Mouse (Mus musculus) limb, embryonic 12.5 days (tissue): Measurements from ENCODE around the gene Cisd2. TPM values are rescaled to one million over a fixed set of nuclear protein-coding genes. Genes with fewer than 3 reads are reported as not detected.

Source experiments
- ATAC-seq: fragments of 200-750 bp; cut with Nextera tagmentation; 2 replicates; pipeline ENCODE4 v1.8.0; 2017; ENCODE audit warnings: low read depth, moderate TSS enrichment; ENCODE audit not compliant: insufficient number of reproducible peaks, insufficient read depth, low FRiP score, low TSS enrichment
- H3K27ac ChIP-seq: fragments of 300-500 bp; sonication (generic); 2 replicates; pipeline ENCODE4 v1.5.1; 2016; ENCODE audit warnings: mild to moderate bottlenecking, moderate library complexity
- H3K27me3 ChIP-seq: fragments of 300-500 bp; sonication (generic); 2 replicates; pipeline ENCODE4 v1.6.1; 2016; ENCODE audit warnings: mild to moderate bottlenecking, moderate library complexity
- H3K36me3 ChIP-seq: fragments of 300-500 bp; sonication (generic); 2 replicates; pipeline ENCODE4 v1.6.1; 2016; ENCODE audit warnings: mild to moderate bottlenecking, moderate library complexity
- H3K4me1 ChIP-seq: fragments of 300-500 bp; sonication (generic); replicated peaks from 2 replicates; pipeline ENCODE4 v1.6.1; 2016
- H3K4me2 ChIP-seq: fragments of 300-500 bp; sonication (generic); 2 replicates; pipeline ENCODE4 v1.6.1; 2016; ENCODE audit warnings: mild to moderate bottlenecking, moderate library complexity
- H3K4me3 ChIP-seq: fragments of 300-500 bp; sonication (generic); replicated peaks from 2 replicates; pipeline ENCODE4 v1.5.1; 2016; ENCODE audit warnings: mild to moderate bottlenecking
- H3K9ac ChIP-seq: fragments of 300-500 bp; sonication (generic); replicated peaks from 2 replicates; pipeline ENCODE4 v1.6.1; 2016; ENCODE audit warnings: mild to moderate bottlenecking, moderate library complexity
- H3K9me3 ChIP-seq: fragments of 300-500 bp; sonication (generic); 2 replicates; pipeline ENCODE4 v1.6.1; 2016; ENCODE audit warnings: mild to moderate bottlenecking, moderate library complexity
- WGBS: fragments of 180-500 bp; shearing (Covaris S2); methylation state at CpG from one replicate; pipeline ENCODE4 v1.1.7; 2016; 5-methylcytosine and 5-hydroxymethylcytosine counted together
- polyA plus RNA-seq: library from polyadenylated mRNA; unstranded; fragments of >200 nt; fragmentation: Nextera tagmentation; extraction: Ambion mirVana; gene quantifications from 2 replicates; pipeline ENCODE4 v1.2.1, GENCODE M21; 2016

The Cisd2 gene
- polyA plus RNA-seq, result 74.8 and 77.0 TPM in 2 replicates

GRCm38 (mm10) chr3:135423608-135424212, at the start of gene Cisd2:
TSS of gene Cisd2 (minus strand) at chr3:135423925.
- ATAC-seq, result peak; percentile 39
- H3K9ac ChIP-seq, result peak within 1 kb of the TSS; percentile 86
- 2% methylated on average over 8 of the region's 8 CpGs for WGBS
- peak within 1 kb of the TSS; percentile 74 for H3K4me3 ChIP-seq
- no peaks in the 10 kb centered on the region for H3K27me3 ChIP-seq
- H3K4me2 ChIP-seq, result peak within 1 kb of the TSS; percentile 79
- H3K36me3 ChIP-seq, result 0 out of 2 replicates have a peak, but pooled peaks cover 6% of the 10 kb centered on the region
- peak within 1 kb of the TSS; percentile 96 for H3K27ac ChIP-seq
- no peaks in the 10 kb centered on the region for H3K9me3 ChIP-seq
- peaks cover 17% of the 10 kb centered on the region for H3K4me1 ChIP-seq

- Histone ChIP-seq H3K4me3 (no peak overlapping the region), H3K4me2 (no peak overlapping the region), H3K36me3 (peaks cover 16% of the 10 kb centered on the region; the same call in 1 of the 2 replicates), H3K27me3 (no peaks in the 10 kb centered on the region), H3K9ac (no peak overlapping the region), H3K4me1 (0 out of 2 replicates have a peak, but pooled peaks cover 2% of the 10 kb centered on the region), H3K9me3 (no peaks in the 10 kb centered on the region), H3K27ac (no peak overlapping the region)
- ATAC-seq, result no peak
- WGBS, result 80% methylated on average over 1 of the region's 1 CpGs
Observed at GRCm38 (mm10) chr3:135470823-135471222, 47.1 kb upstream of the Cisd2 start.

GRCm38 (mm10) chr3:135469974-135470373, 46.2 kb upstream of the Cisd2 start:
- Histone ChIP-seq H3K27me3 (no peaks in the 10 kb centered on the region), H3K4me2 (no peak overlapping the region), H3K36me3 (peaks cover 16% of the 10 kb centered on the region; the same call in 1 of the 2 replicates), H3K4me1 (0 out of 2 replicates have a peak, but pooled peaks cover 2% of the 10 kb centered on the region), H3K9me3 (no peaks in the 10 kb centered on the region), H3K4me3 (no peak overlapping the region), H3K27ac (peak overlapping the region; percentile 24; the same call in 1 of the 2 replicates), H3K9ac (no peak overlapping the region)
- WGBS, result 35% methylated on average over 4 of the region's 4 CpGs
- peak; percentile 76; the same call in 1 of the 2 replicates for ATAC-seq

GRCm38 (mm10) chr3:135469146-135469545, 45.4 kb upstream of the Cisd2 start:
- Histone ChIP-seq H3K9me3 (no peaks in the 10 kb centered on the region), H3K27ac (no peak overlapping the region), H3K4me2 (no peak overlapping the region), H3K4me1 (0 out of 2 replicates have a peak, but pooled peaks cover 2% of the 10 kb centered on the region), H3K27me3 (no peaks in the 10 kb centered on the region), H3K4me3 (no peak overlapping the region), H3K9ac (no peak overlapping the region), H3K36me3 (peaks cover 21% of the 10 kb centered on the region; the same call in 1 of the 2 replicates)
- ATAC-seq, result no peak
- 67% methylated on average over 3 of the region's 3 CpGs for WGBS

- H3K4me2 ChIP-seq, result no peak overlapping the region
- peaks cover 27% of the 10 kb centered on the region; the same call in 1 of the 2 replicates for H3K36me3 ChIP-seq
- ATAC-seq, result no peak
- 0 out of 2 replicates have a peak, but pooled peaks cover 2% of the 10 kb centered on the region for H3K4me1 ChIP-seq
- WGBS, result 69% methylated on average over 1 of the region's 1 CpGs
- H3K9ac ChIP-seq, result no peak overlapping the region
- no peaks in the 10 kb centered on the region for H3K27me3 ChIP-seq
- H3K9me3 ChIP-seq, result no peaks in the 10 kb centered on the region
- H3K27ac ChIP-seq, result no peak overlapping the region
- no peak overlapping the region for H3K4me3 ChIP-seq
Observed at GRCm38 (mm10) chr3:135468402-135468801, 44.7 kb upstream of the Cisd2 start.

GRCm38 (mm10) chr3:135458981-135459380, 35.3 kb upstream of the Cisd2 start:
- Histone ChIP-seq H3K4me2 (no peak overlapping the region), H3K9ac (no peak overlapping the region), H3K27ac (no peak overlapping the region), H3K4me3 (no peak overlapping the region), H3K4me1 (no peaks in the 10 kb centered on the region), H3K9me3 (no peaks in the 10 kb centered on the region), H3K36me3 (peaks cover 66% of the 10 kb centered on the region), H3K27me3 (no peaks in the 10 kb centered on the region)
- no peak for ATAC-seq

- H3K4me1 ChIP-seq, result peaks cover 18% of the 10 kb centered on the region
- no peak overlapping the region for H3K9ac ChIP-seq
- H3K4me3 ChIP-seq, result no peak overlapping the region
- H3K4me2 ChIP-seq, result no peak overlapping the region
- peaks cover 33% of the 10 kb centered on the region for H3K36me3 ChIP-seq
- H3K27me3 ChIP-seq, result no peaks in the 10 kb centered on the region
- no peaks in the 10 kb centered on the region for H3K9me3 ChIP-seq
- no peak for ATAC-seq
- H3K27ac ChIP-seq, result no peak overlapping the region
Observed at GRCm38 (mm10) chr3:135444930-135445329, 21.2 kb upstream of the Cisd2 start.

- Histone ChIP-seq H3K4me2 (peak overlapping the region; percentile 97), H3K9ac (peak overlapping the region; percentile 96), H3K9me3 (no peaks in the 10 kb centered on the region), H3K27me3 (no peaks in the 10 kb centered on the region), H3K36me3 (peaks cover 19% of the 10 kb centered on the region), H3K4me1 (peaks cover 21% of the 10 kb centered on the region), H3K27ac (no peak overlapping the region), H3K4me3 (peak overlapping the region; percentile 98)
- 52% methylated on average over 10 of the region's 10 CpGs for whole genome bisulfite sequencing
- no peak for ATAC-seq
Observed at GRCm38 (mm10) chr3:135440621-135441020, 16.9 kb upstream of the Cisd2 start.

- H3K4me1 ChIP-seq, result peaks cover 21% of the 10 kb centered on the region
- H3K36me3 ChIP-seq, result peaks cover 19% of the 10 kb centered on the region
- no peak for ATAC-seq
- 0 out of 2 replicates have a peak overlapping the region, but pooled peaks have one; percentile 100 for H3K27ac ChIP-seq
- WGBS, result 24% methylated on average over 7 of the region's 7 CpGs
- no peaks in the 10 kb centered on the region for H3K9me3 ChIP-seq
- H3K4me3 ChIP-seq, result peak overlapping the region; percentile 98
- peak overlapping the region; percentile 97 for H3K4me2 ChIP-seq
- H3K27me3 ChIP-seq, result no peaks in the 10 kb centered on the region
- H3K9ac ChIP-seq, result peak overlapping the region; percentile 96
Observed at GRCm38 (mm10) chr3:135440221-135440620, 16.5 kb upstream of the Cisd2 start.

GRCm38 (mm10) chr3:135439651-135440050, 15.9 kb upstream of the Cisd2 start:
- peak overlapping the region; percentile 98 for H3K4me3 ChIP-seq
- peaks cover 15% of the 10 kb centered on the region for H3K36me3 ChIP-seq
- H3K4me1 ChIP-seq, result peaks cover 21% of the 10 kb centered on the region
- 4% methylated on average over 15 of the region's 15 CpGs for WGBS
- ATAC-seq, result no peak
- no peaks in the 10 kb centered on the region for H3K9me3 ChIP-seq
- H3K27ac ChIP-seq, result peak overlapping the region; percentile 100
- peak overlapping the region; percentile 97 for H3K4me2 ChIP-seq
- peak overlapping the region; percentile 96 for H3K9ac ChIP-seq
- no peaks in the 10 kb centered on the region for H3K27me3 ChIP-seq

- Histone ChIP-seq H3K27me3 (no peaks in the 10 kb centered on the region), H3K9me3 (no peaks in the 10 kb centered on the region), H3K27ac (peak overlapping the region; percentile 100), H3K4me1 (peaks cover 21% of the 10 kb centered on the region), H3K9ac (peak overlapping the region; percentile 96), H3K36me3 (peaks cover 15% of the 10 kb centered on the region), H3K4me2 (peak overlapping the region; percentile 97), H3K4me3 (peak overlapping the region; percentile 98)
- WGBS, result 1% methylated on average over 56 of the region's 76 CpGs
- ATAC-seq, result peak; percentile 71
Observed at GRCm38 (mm10) chr3:135438913-135439531, 15.3 kb upstream of the Cisd2 start.
